Mouse (Mus musculus) v-Abl transformed pro-B cells (cell line): ENCODE measurements around the gene Dnajc15.

ENCODE experiments used
- in situ Hi-C, 2 experiments: fragments of 400-800 bp; cut with MboI; formaldehyde crosslinking; loops; one replicate each; pipeline ENCODE4 v1.15.1; 2025; ENCODE audit not compliant: unreplicated experiment in 2 of 2

The Dnajc15 gene

GRCm38 (mm10) chr14:77864510-77864909 is 10.4 kb downstream of the Dnajc15 start:
- in situ Hi-C loops = loop anchor here in 1 of 2 experiments (25.0 kb wide), 1 partner anchor 1177 kb away; no protein-coding TSS in a partner anchor

DNA sequence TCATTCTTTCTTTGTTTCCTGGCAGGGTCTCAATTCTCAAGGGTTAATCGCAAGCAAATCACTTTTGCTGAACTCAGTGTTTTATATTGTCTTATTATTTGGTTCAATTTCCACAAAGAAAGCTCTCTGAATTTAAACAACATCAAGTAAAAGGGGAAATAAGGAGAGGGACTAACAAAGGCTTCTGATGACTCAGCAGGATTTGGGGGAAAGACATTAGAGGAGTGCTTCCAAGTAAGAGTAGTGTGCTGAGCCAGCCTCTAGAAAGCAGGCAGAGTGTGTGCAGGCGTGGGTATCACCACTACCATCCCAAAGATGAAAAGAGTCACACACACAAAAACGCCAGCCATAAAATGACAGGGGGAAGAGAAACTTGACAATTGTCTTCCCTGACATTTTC is 10.9 kb downstream of the Dnajc15 start:
- in situ Hi-C loops = loop anchor here in 1 of 2 experiments (25.0 kb wide), 1 partner anchor 1177 kb away; no protein-coding TSS in a partner anchor

- in situ Hi-C loops = loop anchor here in 1 of 2 experiments (25.0 kb wide), 1 partner anchor 1174 kb away; no protein-coding TSS in a partner anchor
Measured at GRCm38 (mm10) chr14:77860841-77861560, 13.9 kb downstream of the Dnajc15 start.

DNA sequence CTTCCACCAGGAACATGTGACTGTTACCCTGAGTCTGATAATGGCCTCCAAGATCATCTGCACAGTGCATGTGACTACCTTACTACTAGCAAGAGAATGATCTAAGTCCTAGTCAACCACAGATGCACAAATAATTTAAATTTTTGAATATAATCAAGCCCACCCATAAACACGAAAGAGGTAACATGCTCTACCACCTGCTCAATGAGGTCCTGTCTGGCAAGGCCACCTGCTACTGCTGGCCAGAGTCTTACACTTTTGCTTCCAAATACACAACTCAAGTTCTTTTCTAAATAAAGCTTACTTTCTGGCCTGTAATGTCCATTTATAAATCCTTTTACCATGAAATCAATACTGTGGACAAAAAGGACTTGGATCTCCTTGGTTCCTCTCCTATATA is 15.0 kb downstream of the Dnajc15 start:
- in situ Hi-C loops = loop anchor here in 1 of 2 experiments (25.0 kb wide), 1 partner anchor 1173 kb away; no protein-coding TSS in a partner anchor

GRCm38 (mm10) chr14:77853951-77854350 is 21.0 kb downstream of the Dnajc15 start:
- in situ Hi-C loops = loop anchor here in 1 of 2 experiments (25.0 kb wide), 1 partner anchor 1167 kb away; no protein-coding TSS in a partner anchor

DNA sequence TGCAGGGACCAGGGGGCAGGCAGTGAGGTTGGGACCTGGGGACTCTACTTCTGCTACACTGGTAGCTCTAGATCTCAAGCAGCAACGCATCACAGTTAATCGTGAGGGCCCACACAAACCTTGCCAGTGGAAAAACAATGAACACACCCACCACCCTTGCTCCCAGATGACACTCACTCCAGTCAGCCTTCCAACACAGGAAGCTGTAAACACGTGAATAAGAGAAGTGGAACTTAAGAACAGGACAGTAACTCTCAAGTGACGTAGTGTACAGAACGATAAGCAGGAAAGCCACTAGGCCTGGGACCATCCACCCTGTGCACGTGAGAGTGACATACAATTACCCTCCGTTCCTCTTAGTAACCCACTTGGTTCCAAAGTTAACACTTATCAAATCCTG is 25.1 kb downstream of the Dnajc15 start:
- in situ Hi-C loops = loop anchor here (10.0 to 25.0 kb wide), 2 partner anchors 55 to 1163 kb away; partner anchors contain the start of gene Epsti1 (in 1 of the 2)

DNA sequence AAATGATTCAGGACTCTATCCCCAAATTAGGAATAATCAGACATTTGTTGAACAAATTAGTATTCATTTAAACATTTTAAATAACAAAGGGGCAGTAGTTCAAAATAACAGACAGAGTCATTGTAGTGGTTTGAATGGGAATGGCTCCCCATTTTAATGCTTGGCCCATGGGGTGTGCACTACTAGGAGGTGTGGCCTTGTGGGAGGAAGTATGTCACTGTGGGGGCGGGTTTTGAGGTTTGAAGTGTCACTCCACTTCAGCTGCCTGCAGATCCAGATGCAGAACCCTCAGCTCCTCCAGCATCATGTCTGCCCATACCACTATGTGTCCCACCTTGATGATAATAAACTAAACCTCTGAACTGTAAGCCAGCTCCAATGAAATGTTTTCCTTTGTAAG is 26.6 kb downstream of the Dnajc15 start:
- in situ Hi-C loops = loop anchor here in 1 of 2 experiments (10.0 to 25.0 kb wide), 2 partner anchors 56 to 1161 kb away; partner anchors contain the start of gene Epsti1

DNA sequence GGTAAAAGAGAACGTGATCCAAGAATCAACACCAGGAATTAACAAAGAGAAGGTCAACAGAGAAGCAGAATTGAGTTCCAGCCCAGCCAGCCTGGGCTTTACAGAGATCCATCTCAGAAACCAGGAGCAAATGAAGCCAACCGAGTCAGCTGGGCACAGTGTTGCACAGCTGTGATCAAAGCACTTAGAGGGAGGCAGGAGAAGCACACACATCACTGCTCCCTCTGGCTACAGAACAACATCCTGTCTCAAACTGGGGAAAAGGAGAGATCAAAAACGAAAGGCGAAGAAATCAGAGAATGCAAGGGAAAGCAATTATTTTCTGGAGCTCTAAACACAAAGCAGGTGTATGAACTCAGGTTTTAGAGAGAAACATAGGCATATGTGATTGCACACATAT is 28.7 kb downstream of the Dnajc15 start:
- in situ Hi-C loops = loop anchor here in 1 of 2 experiments (10.0 to 25.0 kb wide), 2 partner anchors 59 to 1159 kb away; partner anchors contain the start of gene Epsti1

DNA sequence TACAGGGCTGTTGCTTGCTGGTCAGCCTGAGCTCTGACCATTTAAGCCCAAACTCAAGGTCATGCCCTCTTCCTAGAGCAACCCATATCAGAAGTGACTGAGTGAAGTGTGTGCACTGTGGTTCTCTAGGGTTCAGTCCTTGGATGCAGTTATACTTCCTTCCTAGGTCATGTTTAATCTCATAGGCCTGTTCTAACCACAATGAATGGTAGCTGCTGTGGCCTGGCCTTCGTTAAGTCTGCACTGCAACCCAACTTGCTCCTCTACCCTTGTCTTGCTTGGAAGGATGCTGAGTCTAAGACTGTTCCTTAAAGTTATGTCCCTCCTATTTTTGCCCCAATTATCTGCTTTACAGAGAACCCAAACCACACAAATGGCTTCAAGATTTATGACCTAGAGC is 29.4 kb downstream of the Dnajc15 start:
- in situ Hi-C loops = loop anchor here in 1 of 2 experiments (10.0 to 25.0 kb wide), 2 partner anchors 59 to 1158 kb away; partner anchors contain the start of gene Epsti1

DNA sequence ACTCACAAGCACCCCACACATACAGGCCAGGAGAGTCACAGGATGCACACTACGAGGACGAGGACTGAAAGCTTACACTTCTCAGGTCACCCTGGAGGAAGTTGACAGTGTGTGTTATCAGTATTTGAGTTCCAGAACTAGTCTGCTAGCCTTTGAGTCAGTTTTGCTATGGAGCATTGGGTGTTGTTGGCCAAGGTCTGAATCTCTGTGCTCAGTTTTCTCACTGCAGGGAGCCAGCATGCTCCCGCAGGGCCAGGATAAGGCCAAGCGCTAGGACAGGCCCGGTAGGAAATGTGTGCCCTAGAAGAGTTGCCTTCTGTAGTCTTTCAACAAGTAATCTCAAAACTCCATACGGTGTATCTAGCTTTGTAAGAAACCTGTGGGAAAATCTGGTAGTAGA is 34.4 kb downstream of the Dnajc15 start:
- in situ Hi-C loops = loop anchor here in 1 of 2 experiments (10.0 to 25.0 kb wide), 2 partner anchors 64 to 1153 kb away; partner anchors contain the start of gene Epsti1

GRCm38 (mm10) chr14:77840078-77840477 is 34.8 kb downstream of the Dnajc15 start:
- in situ Hi-C loops = loop anchor here in 1 of 2 experiments (10.0 to 25.0 kb wide), 2 partner anchors 65 to 1153 kb away; partner anchors contain the start of gene Epsti1

GRCm38 (mm10) chr14:77836794-77837193 is 38.1 kb downstream of the Dnajc15 start:
- in situ Hi-C loops = loop anchor here in 1 of 2 experiments (25.0 kb wide), 1 partner anchor 1149 kb away; no protein-coding TSS in a partner anchor

DNA sequence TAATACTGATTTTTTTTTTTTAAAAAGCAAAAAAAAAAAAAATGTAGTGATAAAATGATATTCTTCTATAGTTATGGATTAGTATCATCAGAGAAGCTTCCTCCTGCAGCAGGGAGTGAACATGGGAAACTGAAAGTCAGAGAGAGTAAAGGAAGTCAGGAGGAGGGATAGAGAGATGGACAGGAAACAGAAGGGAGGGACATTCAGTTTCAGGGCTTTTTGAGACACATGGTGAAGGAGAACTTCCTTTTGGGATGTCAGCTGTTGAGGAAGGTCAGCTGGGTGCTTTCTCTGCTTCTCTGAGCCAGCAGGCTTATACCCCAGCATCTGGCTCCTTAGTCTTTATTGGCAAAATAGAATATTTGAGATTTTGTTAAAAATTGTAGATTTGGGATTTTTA is 42.6 kb downstream of the Dnajc15 start:
- in situ Hi-C loops = loop anchor here (5.0 to 25.0 kb wide), 2 partner anchors 80 to 1145 kb away; no protein-coding TSS in a partner anchor

- in situ Hi-C loops = loop anchor here (5.0 to 25.0 kb wide), 2 partner anchors 80 to 1145 kb away; no protein-coding TSS in a partner anchor
Measured at GRCm38 (mm10) chr14:77831936-77832335, 43.0 kb downstream of the Dnajc15 start.

DNA sequence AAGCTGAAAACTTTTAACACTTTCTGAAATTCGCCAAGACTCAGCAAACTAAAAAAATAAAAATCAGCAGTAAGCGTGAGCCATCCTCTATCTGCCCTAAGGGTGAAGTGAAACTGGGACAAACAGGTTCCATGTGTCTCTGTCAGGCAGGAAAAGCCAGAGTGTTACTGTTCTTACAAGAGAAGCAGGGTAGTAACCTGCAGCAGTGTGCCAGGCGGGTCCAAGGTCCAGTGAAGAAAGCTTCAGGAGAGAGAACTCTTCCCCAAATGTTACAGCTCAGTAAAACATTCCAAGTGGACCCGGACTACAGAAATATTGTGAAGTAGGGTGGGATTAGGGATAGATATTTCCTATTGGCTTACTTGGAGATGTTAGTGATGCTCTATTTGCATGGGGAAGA is 45.3 kb downstream of the Dnajc15 start:
- in situ Hi-C loops = loop anchor here (5.0 to 25.0 kb wide), 2 partner anchors 83 to 1142 kb away; no protein-coding TSS in a partner anchor

- in situ Hi-C loops = loop anchor here in 1 of 2 experiments (25.0 kb wide), 1 partner anchor 1139 kb away; no protein-coding TSS in a partner anchor
Measured at GRCm38 (mm10) chr14:77825891-77826290, 49.0 kb downstream of the Dnajc15 start.

DNA sequence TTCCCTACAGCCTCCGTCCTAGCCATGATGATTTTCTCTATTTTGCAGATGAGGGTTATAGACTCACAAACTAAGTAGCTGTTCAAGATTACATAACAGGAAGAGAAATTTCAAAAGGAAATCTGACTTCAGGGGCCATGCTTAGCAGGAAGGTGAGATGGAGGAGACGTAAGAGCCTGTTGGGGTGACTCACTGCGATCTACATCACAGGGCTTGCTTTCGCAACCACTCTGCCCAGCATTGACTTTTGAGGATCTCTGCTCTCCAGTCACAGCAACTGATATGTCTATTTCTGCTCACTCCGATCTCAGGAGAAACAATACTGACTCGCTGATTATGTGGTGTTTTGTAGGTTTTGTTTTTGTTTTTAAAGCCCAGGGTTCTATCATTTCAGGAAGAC is 49.8 kb downstream of the Dnajc15 start:
- in situ Hi-C loops = loop anchor here in 1 of 2 experiments (25.0 kb wide), 1 partner anchor 1138 kb away; no protein-coding TSS in a partner anchor

GRCm38 (mm10) chr14:77819841-77820240 is 55.1 kb downstream of the Dnajc15 start:
- in situ Hi-C loops = no loop called here

- in situ Hi-C loops = no loop called here
Measured at GRCm38 (mm10) chr14:77817561-77817960, 57.4 kb downstream of the Dnajc15 start.

- in situ Hi-C loops = no loop called here
Measured at GRCm38 (mm10) chr14:77814935-77815334, 60.0 kb downstream of the Dnajc15 start.

DNA sequence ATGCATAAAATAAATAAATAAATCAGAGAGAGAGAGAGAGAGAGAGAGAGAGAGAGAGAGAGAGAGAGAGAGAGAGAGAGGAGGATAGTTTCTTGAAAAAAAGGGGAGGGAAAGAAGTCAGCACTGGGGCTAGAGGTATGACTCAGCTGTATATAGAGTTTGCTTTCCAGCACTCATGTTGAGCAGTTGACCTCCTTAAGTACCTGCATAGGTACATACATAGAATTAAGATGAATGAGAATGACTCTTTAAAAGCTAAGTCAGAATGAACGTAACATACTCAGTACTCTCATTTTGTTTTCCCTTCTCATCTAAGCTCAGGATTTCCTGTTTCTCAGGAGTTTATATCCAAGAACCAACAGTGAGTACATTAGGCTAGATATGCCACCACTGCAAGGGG is 62.0 kb downstream of the Dnajc15 start:
- in situ Hi-C loops = no loop called here
